Mouse (Mus musculus) heart, adult 2 months (tissue): ENCODE results near the gene Mx1. TPM values are rescaled to one million over a fixed set of nuclear protein-coding genes. Genes with fewer than 3 reads are reported as not detected.

ENCODE experiments used
- DNase-seq, 2 experiments: peaks; one replicate each; pipeline ENCODE4 v3.0.0; 2021
- H3K27ac ChIP-seq: fragments of 200-600 bp; 2 replicates; pipeline ENCODE4 v1.8.1; 2022
- H3K27me3 ChIP-seq: fragments of 200-500 bp; 2 replicates; pipeline ENCODE4 v1.6.1; 2012; ENCODE audit warnings: mild to moderate bottlenecking, low read length, inconsistent platforms, mixed read lengths; ENCODE audit not compliant: control insufficient read depth, insufficient read depth
- H3K36me3 ChIP-seq: fragments of 200-500 bp; 2 replicates; pipeline ENCODE4 v1.6.1; 2012; ENCODE audit warnings: low read length, inconsistent platforms; ENCODE audit not compliant: control insufficient read depth, insufficient read depth
- H3K4me1 ChIP-seq: fragments of 200-500 bp; 2 replicates; pipeline ENCODE4 v1.6.1; 2011; ENCODE audit warnings: low read length; ENCODE audit not compliant: control insufficient read depth, insufficient read depth
- H3K4me3 ChIP-seq: fragments of 200-600 bp; 2 replicates; pipeline ENCODE4 v1.8.1; 2022
- H3K79me2 ChIP-seq: fragments of 200-500 bp; replicated peaks from 2 replicates; pipeline ENCODE4 v1.6.1; 2012; ENCODE audit warnings: mild to moderate bottlenecking, inconsistent platforms, low read length, moderate library complexity, mixed read lengths; ENCODE audit not compliant: control insufficient read depth, insufficient read depth
- H3K9ac ChIP-seq: fragments of 200-500 bp; 2 replicates; pipeline ENCODE4 v1.6.1; 2012; ENCODE audit warnings: low read depth, mild to moderate bottlenecking, control low read depth, inconsistent platforms, low read length, mixed read lengths
- CTCF ChIP-seq: fragments of 200-600 bp; IDR thresholded peaks from 2 replicates; pipeline ENCODE4 v1.8.1; 2022; ENCODE audit warnings: antibody characterized with exemption, mild to moderate bottlenecking, moderate library complexity
- EP300 ChIP-seq: fragments of 200-500 bp; IDR thresholded peaks from 2 replicates; pipeline ENCODE4 v1.6.1; 2011; ENCODE audit warnings: low read depth, low read length, control low read depth; ENCODE audit not compliant: insufficient read depth
- POLR2A ChIP-seq: fragments of 200-500 bp; IDR thresholded peaks from 2 replicates; pipeline ENCODE4 v1.6.1; 2011; ENCODE audit warnings: mild to moderate bottlenecking, low read depth, low read length, control low read depth; ENCODE audit not compliant: insufficient read depth
- WGBS: fragments of 180-500 bp; shearing (Covaris S2); methylation state at CpG from one replicate; pipeline ENCODE4 v1.1.7; 2018; 5-methylcytosine and 5-hydroxymethylcytosine counted together
- intact Hi-C: fragments of 180-260 bp; cut with DNase I; formaldehyde crosslinking; loops from one replicate; pipeline ENCODE4 v1.15.1; 2025
- polyA plus RNA-seq: library from polyadenylated mRNA; depleted of rRNA; stranded (reverse); fragments of >200 nt; gene quantifications from 2 replicates; pipeline ENCODE4 v1.2.3, GENCODE M21; 2012
- total RNA-seq, 2 experiments: library from RNA; stranded (reverse); gene quantifications; 2 replicates each; pipeline ENCODE4 v1.2.3; 2021

The Mx1 gene
- total and polyA plus RNA-seq, 3 experiments, result 0.59 to 2.1 (median 1.7) TPM

DNA sequence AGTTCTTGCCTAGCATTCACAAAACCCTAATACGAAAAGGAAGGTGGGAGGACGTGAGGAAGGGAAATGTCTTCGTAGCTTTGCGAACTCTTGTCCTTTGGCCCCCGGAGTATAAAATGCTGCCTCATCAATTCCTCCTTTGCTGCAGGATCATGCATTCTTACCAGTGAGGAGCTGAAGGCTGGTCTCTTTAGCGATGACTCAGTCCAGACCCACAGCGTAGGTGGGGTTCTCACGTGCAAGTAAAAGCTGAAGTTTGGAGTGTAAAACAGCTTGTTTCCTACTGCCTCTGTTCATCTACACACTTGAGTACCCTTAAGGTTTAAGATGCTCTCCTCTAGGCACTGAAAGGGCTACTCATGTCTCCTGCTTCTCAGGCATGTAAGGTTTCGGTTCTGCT, 20.7 kb downstream of the Mx1 start:
- TF ChIP-seq POLR2A (no peak), EP300 (no peak), CTCF (no peak)
- Histone ChIP-seq H3K4me1 (no peaks in the 10 kb centered on the region; the same call in 1 of the 2 replicates), H3K27ac (no peak overlapping the region), H3K36me3 (no peaks in the 10 kb centered on the region), H3K79me2 (no peaks in the 10 kb centered on the region), H3K27me3 (no peaks in the 10 kb centered on the region), H3K4me3 (no peak overlapping the region), H3K9ac (no peak overlapping the region)
- intact Hi-C loops, result loop anchor here (10.0 kb wide), 1 partner anchor 127 kb away; no protein-coding TSS in a partner anchor
- WGBS, result 49% methylated on average over 9 of the region's 9 CpGs
- no peak for DNase-seq

DNA sequence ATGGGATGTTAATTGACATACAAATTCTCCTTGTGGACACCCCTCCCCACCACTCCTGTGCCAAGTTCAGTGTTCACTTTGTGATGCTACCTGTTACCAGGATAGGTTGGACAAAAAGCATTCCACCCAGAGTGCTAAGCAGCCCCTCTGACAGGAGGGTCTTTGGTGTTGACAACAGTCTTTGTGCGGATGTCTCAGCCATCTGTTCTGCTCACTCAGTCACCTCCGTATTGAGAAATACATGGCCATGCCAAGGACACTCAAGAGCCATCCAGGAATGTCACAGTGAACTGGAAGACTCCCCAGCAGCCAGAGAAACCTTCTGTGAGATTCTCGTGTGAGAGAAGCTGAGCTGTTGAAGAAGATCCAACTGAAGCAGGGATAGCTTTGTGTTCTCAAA, 24.5 kb downstream of the Mx1 start:
- TF ChIP-seq EP300 (no peak), POLR2A (no peak), CTCF (no peak)
- intact Hi-C loops, result no loop called here
- H3K4me1 ChIP-seq, result no peaks in the 10 kb centered on the region
- H3K27me3 ChIP-seq, result no peaks in the 10 kb centered on the region
- H3K36me3 ChIP-seq, result no peaks in the 10 kb centered on the region
- no peak for DNase-seq
- no peak overlapping the region for H3K9ac ChIP-seq
- no peak overlapping the region for H3K27ac ChIP-seq
- WGBS, result 72% methylated on average over 3 of the region's 3 CpGs
- no peaks in the 10 kb centered on the region for H3K79me2 ChIP-seq
- H3K4me3 ChIP-seq, result no peak overlapping the region

DNA sequence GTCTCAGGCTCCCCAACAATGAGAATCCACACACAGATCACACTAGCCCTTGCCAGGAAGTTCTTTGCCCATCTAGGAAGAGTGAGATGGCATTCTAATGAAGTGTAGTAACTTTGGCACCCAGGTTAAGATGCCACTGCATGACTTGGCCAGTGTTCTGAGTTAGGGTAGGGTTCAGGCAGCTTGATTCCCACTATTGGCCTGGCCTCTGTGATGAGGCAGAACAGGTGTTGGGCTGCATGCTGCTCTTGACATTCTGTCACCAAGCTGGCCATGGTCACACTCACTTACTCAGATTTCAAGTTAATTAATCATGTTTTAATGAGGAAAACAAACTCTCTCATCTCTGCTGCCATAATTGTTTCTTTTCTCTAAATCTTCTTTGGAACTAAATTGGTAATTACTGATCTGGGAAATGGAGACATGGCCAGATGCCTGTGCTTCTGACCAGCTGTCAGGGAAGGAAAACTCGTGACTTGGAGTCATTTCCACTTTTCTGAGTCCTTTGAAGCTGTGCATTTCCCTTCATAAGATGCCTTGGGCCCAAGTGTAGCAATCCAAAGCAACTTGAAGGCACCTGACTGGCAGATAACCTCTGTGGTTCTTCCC, 25.2 kb downstream of the Mx1 start:
- DNase-seq, result no peak
- no peaks in the 10 kb centered on the region for H3K79me2 ChIP-seq

DNA sequence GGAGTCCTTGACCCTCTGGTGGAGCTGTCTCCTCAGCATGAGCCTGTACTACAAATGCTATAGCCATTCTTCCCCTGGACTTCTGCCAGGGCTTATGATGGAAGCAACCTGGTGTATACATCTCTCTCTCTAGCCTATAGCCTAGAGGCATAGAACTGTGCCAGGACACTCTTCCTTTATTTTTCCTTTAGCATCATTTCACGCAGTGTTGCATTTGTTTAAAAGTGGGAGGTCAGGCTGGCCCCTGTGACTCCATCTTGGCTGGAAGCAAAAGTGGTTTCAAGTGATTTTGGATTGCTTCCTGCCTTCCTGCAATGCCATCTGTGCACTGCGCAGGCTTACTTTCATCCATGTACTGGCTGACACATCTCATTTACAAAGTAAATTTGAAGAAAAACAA, 28.5 kb downstream of the Mx1 start:
- Histone ChIP-seq H3K27me3 (no peaks in the 10 kb centered on the region), H3K4me1 (peaks cover 2% of the 10 kb centered on the region), H3K79me2 (no peaks in the 10 kb centered on the region), H3K4me3 (no peak overlapping the region), H3K9ac (no peak overlapping the region), H3K27ac (no peak overlapping the region), H3K36me3 (no peaks in the 10 kb centered on the region)
- TF ChIP-seq EP300, result no peak
- no peak for TF ChIP-seq POLR2A
- no peak for TF ChIP-seq CTCF
- WGBS, result 71% methylated on average over 2 of the region's 2 CpGs
- intact Hi-C loops, result no loop called here
- DNase-seq, result no peak

More for the DNA sequence above, 25.2 kb downstream of the Mx1 start:
- Histone ChIP-seq H3K9ac (no peak overlapping the region), H3K27ac (no peak overlapping the region), H3K27me3 (no peaks in the 10 kb centered on the region), H3K4me3 (no peak overlapping the region), H3K4me1 (no peaks in the 10 kb centered on the region), H3K36me3 (no peaks in the 10 kb centered on the region)
- intact Hi-C loops, result no loop called here
- TF ChIP-seq EP300 (no peak), CTCF (no peak), POLR2A (no peak)
- 44% methylated on average over 1 of the region's 1 CpGs for WGBS

DNA sequence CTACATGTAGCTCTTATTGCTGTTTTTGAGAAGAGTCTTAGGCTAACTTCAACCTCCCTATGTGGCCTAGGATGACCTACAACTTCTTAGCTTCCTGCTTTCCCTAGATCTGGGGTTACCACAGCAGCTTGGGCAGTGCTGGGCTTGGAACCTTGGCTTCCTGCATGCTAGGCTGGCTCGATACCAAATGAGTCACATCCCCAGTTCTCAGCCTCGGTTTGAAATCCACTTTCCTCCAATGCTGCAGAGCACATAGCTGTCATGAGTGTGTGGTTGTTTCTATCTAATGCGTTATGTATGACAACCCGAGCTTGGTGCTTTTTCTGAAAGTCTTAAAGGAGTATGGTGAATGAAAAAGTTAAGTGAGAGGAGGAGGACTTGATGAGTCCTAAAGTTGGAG, 31.4 kb downstream of the Mx1 start:
- Histone ChIP-seq H3K4me1 (peaks cover 2% of the 10 kb centered on the region), H3K36me3 (no peaks in the 10 kb centered on the region), H3K4me3 (no peak overlapping the region), H3K9ac (no peak overlapping the region), H3K27ac (no peak overlapping the region), H3K27me3 (no peaks in the 10 kb centered on the region), H3K79me2 (no peaks in the 10 kb centered on the region)
- 24% methylated on average over 4 of the region's 4 CpGs for WGBS
- intact Hi-C loops, result no loop called here
- DNase-seq, result peak; percentile 51 to 63
- no peak for TF ChIP-seq EP300
- no peak for TF ChIP-seq POLR2A
- no peak for TF ChIP-seq CTCF

DNA sequence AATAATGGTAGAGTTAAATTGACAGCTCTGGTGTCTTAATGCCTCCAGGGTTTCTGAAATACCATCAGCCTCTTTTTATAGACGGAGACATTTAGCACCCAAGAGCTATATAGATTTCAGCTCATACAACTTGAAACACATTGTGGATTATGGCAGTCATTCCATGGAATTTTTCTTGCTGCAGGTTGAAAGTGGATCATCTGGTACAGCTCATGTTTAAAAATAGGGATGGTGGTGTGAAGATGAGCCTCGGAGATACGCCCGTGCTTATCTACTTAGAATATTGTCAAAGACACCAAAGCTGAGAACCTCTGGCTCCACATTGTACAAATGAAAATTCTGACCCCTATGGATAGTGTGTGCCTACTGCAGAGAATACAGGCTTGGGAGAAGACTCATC, 32.6 kb downstream of the Mx1 start:
- no peak overlapping the region for H3K9ac ChIP-seq
- TF ChIP-seq POLR2A, result no peak
- TF ChIP-seq CTCF, result no peak
- TF ChIP-seq EP300, result no peak
- H3K4me1 ChIP-seq, result peaks cover 2% of the 10 kb centered on the region
- H3K36me3 ChIP-seq, result no peaks in the 10 kb centered on the region
- no peak for DNase-seq
- H3K27me3 ChIP-seq, result no peaks in the 10 kb centered on the region
- 81% methylated on average over 4 of the region's 4 CpGs for WGBS
- intact Hi-C loops, result no loop called here
- no peak overlapping the region for H3K27ac ChIP-seq
- H3K79me2 ChIP-seq, result no peaks in the 10 kb centered on the region
- no peak overlapping the region for H3K4me3 ChIP-seq
